Comparison of ENCODE assay signal across 10 mouse cellular contexts in genomic region chr9:63146126-63146855, GRCm38 (mm10). TPM values are rescaled to one million over a fixed set of nuclear protein-coding genes. Genes with fewer than 3 reads are reported as not detected.
DNase-seq lines count a peak whose midpoint lies in the region; ATAC-seq lines count a peak whose summit lies in the region.
"Had no signal": no experiment of that assay in that cellular context is flagged by ENCODE, and none has a peak within 500 bp of the region (broad histone marks: within the 10 kb centered on the region; RNA-seq: fewer than 3 reads in every experiment).

No protein-coding gene starts in this region.

- no peak overlapping the region for H3K9ac ChIP-seq in heart, embryonic 13.5 days
- H3K9ac ChIP-seq in hindbrain, embryonic 11.5 days (ENCODE audit: low read depth, low read length) = peak overlapping the region; percentile 24; the same call in 1 of the 2 replicates

- H3K36me3 ChIP-seq in heart, embryonic 13.5 days = no peaks in the 10 kb centered on the region
- no peaks in the 10 kb centered on the region for H3K36me3 ChIP-seq in hindbrain, embryonic 11.5 days (ENCODE audit: control insufficient read depth, insufficient read depth, low read length)
- H3K36me3 ChIP-seq in midbrain, embryonic 10.5 days = no peaks in the 10 kb centered on the region

- DNase-seq in heart, postnatal 25 days (ENCODE audit: low spot score) = no peak
- DNase-seq in hindbrain, embryonic 11.5 days (ENCODE audit: low spot score) = no peak
- peak; percentile 57 for DNase-seq in midbrain, embryonic 10.5 days (ENCODE audit: low spot score)
- no peak for DNase-seq in urinary bladder, postnatal 10 days (ENCODE audit: low spot score)
- DNase-seq in ovary, postnatal 10 days (ENCODE audit: low spot score) = no peak
- DNase-seq: kidney, adult 8-10 months; right cerebral cortex, adult 18-20 months had no signal

- H3K9me3 ChIP-seq in heart, embryonic 13.5 days = no peaks in the 10 kb centered on the region
- H3K9me3 ChIP-seq in hindbrain, embryonic 11.5 days (ENCODE audit: control insufficient read depth, low read length) = no peaks in the 10 kb centered on the region
- no peaks in the 10 kb centered on the region for H3K9me3 ChIP-seq in midbrain, embryonic 10.5 days (replicated peaks)

- under 1% methylated on average over 46 of the region's 46 CpGs for WGBS in heart, embryonic 13.5 days
- WGBS in hindbrain, embryonic 11.5 days = 1% methylated on average over 46 of the region's 46 CpGs
- WGBS in midbrain, embryonic 10.5 days = under 1% methylated on average over 46 of the region's 46 CpGs

- intact Hi-C loops in heart, postnatal 25 days (cut with DNase I) = no loop called here

- peak overlapping the region; percentile 65 for H3K4me2 ChIP-seq in heart, embryonic 13.5 days
- H3K4me2 ChIP-seq in hindbrain, embryonic 11.5 days (replicated peaks; ENCODE audit: low read depth, low read length) = peak overlapping the region; percentile 25

- H3K4me3 ChIP-seq in heart, embryonic 13.5 days = peak overlapping the region; percentile 48
- H3K4me3 ChIP-seq in brown adipose tissue, adult 24 weeks (ENCODE audit: insufficient read depth, low read depth, low read length) = peak overlapping the region; percentile 31
- H3K4me3 ChIP-seq in hindbrain, embryonic 11.5 days (ENCODE audit: low read depth, low read length) = peak overlapping the region; percentile 43
- H3K4me3 ChIP-seq in midbrain, embryonic 10.5 days = peak overlapping the region; percentile 32

- ATAC-seq in heart, embryonic 13.5 days (ENCODE audit: extremely low read depth, insufficient number of reproducible peaks, low FRiP score, low TSS enrichment) = no peak
- ATAC-seq in hindbrain, embryonic 11.5 days (ENCODE audit: low FRiP score) = no peak
- no peak for ATAC-seq in cerebellum, adult (ENCODE audit: insufficient number of reproducible peaks, low FRiP score, low TSS enrichment)

- H3K27me3 ChIP-seq in heart, embryonic 13.5 days (replicated peaks) = peaks cover 100% of the 10 kb centered on the region
- peaks cover 99% of the 10 kb centered on the region for H3K27me3 ChIP-seq in hindbrain, embryonic 11.5 days (ENCODE audit: control insufficient read depth, insufficient read depth, low read length)
- H3K27me3 ChIP-seq in midbrain, embryonic 10.5 days (ENCODE audit: low read depth, poor library complexity, severe bottlenecking) = peaks cover 100% of the 10 kb centered on the region

- peaks cover 78% of the 10 kb centered on the region for H3K4me1 ChIP-seq in heart, embryonic 13.5 days
- H3K4me1 ChIP-seq in brown adipose tissue, adult 24 weeks (ENCODE audit: control insufficient read depth, insufficient read depth, insufficient read length, low read length) = peaks cover 22% of the 10 kb centered on the region
- H3K4me1 ChIP-seq in hindbrain, embryonic 11.5 days (replicated peaks; ENCODE audit: control insufficient read depth, insufficient read depth, low read length) = peaks cover 22% of the 10 kb centered on the region
- peaks cover 90% of the 10 kb centered on the region for H3K4me1 ChIP-seq in midbrain, embryonic 10.5 days

- no peak overlapping the region for H3K27ac ChIP-seq in heart, embryonic 13.5 days (replicated peaks)
- no peak overlapping the region for H3K27ac ChIP-seq in brown adipose tissue, adult 24 weeks (replicated peaks; ENCODE audit: low read depth, low read length)
- peak overlapping the region; percentile 47; the same call in 1 of the 2 replicates for H3K27ac ChIP-seq in hindbrain, embryonic 11.5 days (ENCODE audit: low read depth, low read length)
- no peak overlapping the region for H3K27ac ChIP-seq in midbrain, embryonic 10.5 days (replicated peaks)

RNA-seq across cellular contexts. Expression of gene Skor1, which starts 2.5 kb away (rescaled TPM):
- not detected in 2 replicates for polyA plus RNA-seq in heart, embryonic 13.5 days (2015; fragmentation: Nextera tagmentation; extraction: Ambion mirVana)
- not detected for total RNA-seq in heart, postnatal 25 days (2021)
- not detected in 2 replicates for polyA plus RNA-seq in brown adipose tissue, adult 24 weeks (2012; ENCODE audit: insufficient read depth, insufficient read length, missing spikeins)
- polyA plus RNA-seq in hindbrain, embryonic 11.5 days (2014; fragmentation: Nextera tagmentation; extraction: Ambion mirVana) = 6.6 and 7.4 TPM in 2 replicates
- 0.12 TPM in 1 of 2 replicates, not detected in the other for polyA plus RNA-seq in midbrain, embryonic 10.5 days (2016; fragmentation: Nextera tagmentation; extraction: Ambion mirVana)
